Mouse (Mus musculus): ENCODE measurements around the gene Sec22b. TPM values are rescaled to one million over a fixed set of nuclear protein-coding genes. Genes with fewer than 3 reads are reported as not detected.

Gene Sec22b
- total RNA-seq, 1 experiment from 2014 or later: 56.4 TPM

GRCm38 (mm10) chr3:97969019-97969418 lies 68.0 kb downstream of the Sec22b start:
- no peak for ATAC-seq (replicated peaks; ENCODE audit: low read depth, poor library complexity, severe bottlenecking)

GRCm38 (mm10) chr3:97971117-97971516 lies 70.1 kb downstream of the Sec22b start:
- ATAC-seq (replicated peaks; ENCODE audit: low read depth, poor library complexity, severe bottlenecking): peak; percentile 98

- ATAC-seq (replicated peaks; ENCODE audit: low read depth, poor library complexity, severe bottlenecking): no peak
Observed at GRCm38 (mm10) chr3:97972200-97972599, 71.2 kb downstream of the Sec22b start.

GRCm38 (mm10) chr3:97972707-97973106 lies 71.7 kb downstream of the Sec22b start:
- ATAC-seq (replicated peaks; ENCODE audit: low read depth, poor library complexity, severe bottlenecking): no peak

Other genes with a start within 250 kb of the Sec22b start
- 2.8 and 3.2 TPM in 2 replicates for gene Prkab2, start 243.0 kb upstream of the Sec22b start, total RNA-seq (2017)
- not detected in 2 replicates for gene Gm17651, start 226.5 kb upstream of the Sec22b start, total RNA-seq (2017)
- gene Pde4dip, start 12.5 kb upstream of the Sec22b start, total RNA-seq (2017): 5.6 and 6.1 TPM in 2 replicates
- 41.1 and 48.9 TPM in 2 replicates for gene Notch2, start 112.3 kb downstream of the Sec22b start, total RNA-seq (2017)

Measured in common myeloid progenitor, adult 5-6 weeks (primary cell).